Mouse (Mus musculus): ENCODE measurements around the gene Ctdsp2.

Ctdsp2 gene

GRCm38 (mm10) chr10:126963821-126964220 is 14.7 kb upstream of the Ctdsp2 start:
- no peak for DNase-seq

- peak; percentile 56 for DNase-seq
Observed at GRCm38 (mm10) chr10:126971363-126972050, 7.0 kb upstream of the Ctdsp2 start.

DNA sequence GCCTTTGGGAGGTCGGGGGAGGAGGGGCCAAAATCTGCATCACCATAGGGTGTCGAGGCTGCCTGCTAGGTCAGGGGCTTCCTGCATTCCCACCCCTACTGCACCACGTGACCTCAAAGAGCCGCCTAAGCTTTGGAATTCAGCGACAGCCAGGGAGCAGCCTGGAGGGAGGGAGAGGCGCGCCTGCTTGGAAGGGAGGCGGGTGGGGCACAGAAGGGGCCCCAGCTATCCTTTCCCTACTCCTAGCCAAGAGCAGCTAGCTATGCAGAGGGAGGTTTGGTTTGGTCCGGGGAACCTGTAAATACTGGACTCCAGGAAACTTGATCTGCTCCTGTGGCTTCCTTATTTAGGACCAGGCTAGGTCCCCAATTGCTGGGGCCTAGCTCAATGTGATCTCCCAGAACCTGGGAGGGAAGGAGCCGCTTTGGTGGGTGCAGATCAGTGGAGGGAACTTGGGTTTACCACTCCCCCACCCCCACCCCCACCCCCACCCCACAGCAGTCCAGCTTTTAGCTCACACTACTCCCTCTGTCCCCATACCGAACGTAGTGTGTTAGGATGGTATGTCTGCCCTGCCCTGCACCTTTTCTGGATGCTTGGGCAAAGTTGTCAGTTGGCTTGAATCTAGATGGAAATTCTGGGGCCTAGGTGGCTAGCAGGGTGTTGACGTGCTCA is 6.3 kb upstream of the Ctdsp2 start:
- peak; percentile 90 for DNase-seq

DNA sequence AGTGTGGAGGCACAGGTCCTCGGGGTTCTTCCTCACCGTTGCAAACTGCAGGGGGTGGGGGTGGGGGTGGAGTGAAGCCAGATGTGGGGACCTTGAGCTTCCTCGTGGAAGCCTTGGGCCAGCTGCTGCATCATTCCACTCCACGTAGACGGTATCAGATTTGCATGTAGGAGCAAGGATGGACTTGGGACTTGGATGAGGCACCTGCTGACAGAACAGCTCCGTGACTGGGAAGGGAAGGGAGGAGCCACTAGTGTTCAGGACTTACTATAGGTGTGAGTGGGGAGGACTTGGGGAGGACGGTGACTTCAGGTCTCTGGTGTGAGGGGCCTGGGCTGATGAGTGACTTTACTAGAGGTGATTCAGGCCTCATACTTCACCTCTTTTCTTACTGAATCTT is 5.5 kb upstream of the Ctdsp2 start:
- no peak for DNase-seq

- no peak for DNase-seq
Observed at GRCm38 (mm10) chr10:126975706-126976105, 2.8 kb upstream of the Ctdsp2 start.

DNA sequence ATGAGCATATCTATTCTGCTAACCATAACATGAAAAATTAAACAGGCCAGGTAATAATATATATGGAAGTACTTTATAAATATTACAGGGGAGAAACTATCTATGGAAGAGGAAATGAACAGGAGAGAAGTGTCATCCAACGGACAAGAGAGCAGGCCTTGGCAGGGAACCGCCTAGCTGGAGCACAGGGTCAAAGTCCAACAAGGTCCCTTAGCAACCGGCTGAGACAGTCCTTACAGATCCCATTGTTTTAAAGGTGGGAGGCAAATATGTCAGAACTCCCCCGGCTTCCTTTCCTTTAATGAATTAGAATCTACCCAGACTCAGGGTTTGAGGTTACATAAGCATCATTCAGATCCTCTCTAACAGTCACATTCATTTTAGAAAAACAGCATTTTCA is 1.4 kb upstream of the Ctdsp2 start:
- no peak for DNase-seq

DNA sequence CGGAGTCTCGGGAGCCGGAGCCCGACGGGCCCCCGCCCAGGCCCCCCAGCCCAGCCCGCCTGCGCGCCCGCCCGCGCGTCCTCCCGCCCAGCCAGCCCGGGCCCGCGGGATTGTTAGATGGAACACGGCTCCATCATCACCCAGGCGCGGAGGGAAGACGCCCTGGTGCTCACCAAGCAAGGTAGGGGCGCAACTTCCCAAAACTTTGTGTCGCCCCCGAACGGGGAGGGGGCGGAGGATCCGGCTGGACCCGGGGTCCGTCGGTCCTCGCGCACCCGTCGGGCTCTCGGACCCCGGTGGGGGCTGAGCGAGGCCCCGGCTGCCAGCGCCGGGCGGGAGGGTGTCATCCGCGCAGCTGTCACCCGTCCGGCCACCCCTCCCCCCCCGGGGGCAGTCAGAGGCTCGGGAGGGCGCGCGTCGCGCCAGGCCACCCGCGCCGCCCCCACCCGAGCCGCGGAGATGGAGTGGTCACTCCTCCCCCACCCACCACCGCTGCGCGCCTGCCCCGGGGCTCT is 661 bp downstream of the Ctdsp2 start:
- DNase-seq = peak; percentile 66

DNA sequence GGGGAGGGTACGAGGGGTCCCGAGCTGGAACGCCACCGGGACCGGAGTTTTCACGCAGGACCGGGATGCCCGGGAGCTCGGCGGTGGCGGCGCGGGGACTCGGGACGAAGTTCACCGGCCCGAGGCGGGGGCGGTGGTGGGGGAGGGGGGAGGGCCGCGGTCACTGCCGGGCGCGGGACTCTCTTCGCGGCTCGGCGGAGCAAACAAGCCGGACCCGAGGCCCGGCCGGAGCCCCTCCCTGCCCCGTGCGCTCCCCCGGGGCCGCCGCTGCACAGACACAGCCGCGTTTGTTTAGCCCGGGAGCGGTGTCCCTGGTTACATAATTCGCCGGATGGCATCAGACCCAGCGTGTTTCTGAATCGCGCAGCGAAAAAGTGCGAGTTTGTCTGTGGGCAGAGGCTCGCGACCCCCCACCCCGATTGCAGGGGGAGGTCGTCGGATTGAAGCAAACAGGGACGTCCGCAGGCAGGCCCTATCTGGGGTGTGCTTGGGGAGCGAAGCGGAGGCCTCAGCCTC is 1.2 kb downstream of the Ctdsp2 start:
- DNase-seq = peak; percentile 73

DNA sequence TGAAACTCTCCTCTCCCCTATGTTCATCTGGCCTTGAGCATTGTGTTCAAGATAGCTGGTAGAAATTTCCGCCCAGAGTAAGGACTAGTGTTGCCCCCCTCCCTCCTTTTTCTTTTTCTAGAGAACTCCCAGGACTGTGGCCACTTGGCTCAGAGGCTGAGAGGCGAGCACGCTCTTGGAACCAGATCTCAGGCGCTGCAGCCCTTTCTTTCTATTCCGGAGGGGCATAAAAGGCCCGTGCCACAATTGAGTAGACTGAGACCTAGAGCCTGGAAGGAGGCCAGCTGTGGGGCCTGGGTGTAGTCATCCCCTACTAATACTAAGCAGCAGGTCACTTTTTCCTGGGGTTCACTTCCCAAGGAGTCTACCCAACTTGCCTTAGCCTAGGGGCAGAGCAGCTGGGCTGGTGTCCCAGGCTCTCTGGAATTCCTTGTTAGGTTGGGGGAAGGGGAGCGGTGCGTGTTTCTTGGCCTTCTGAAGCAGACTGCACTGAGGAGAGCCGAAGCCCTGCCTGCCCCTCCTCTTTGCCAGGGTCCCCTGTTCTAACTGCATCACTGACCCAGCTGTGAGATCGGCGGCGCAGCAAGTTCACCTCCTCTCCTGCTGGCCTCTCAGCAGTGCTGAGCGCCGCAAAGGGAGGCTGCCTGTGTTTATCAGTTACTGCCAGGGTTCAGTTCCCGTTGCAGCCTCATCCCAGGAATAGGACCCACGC is 1.9 kb downstream of the Ctdsp2 start:
- DNase-seq = peak; percentile 71

DNA sequence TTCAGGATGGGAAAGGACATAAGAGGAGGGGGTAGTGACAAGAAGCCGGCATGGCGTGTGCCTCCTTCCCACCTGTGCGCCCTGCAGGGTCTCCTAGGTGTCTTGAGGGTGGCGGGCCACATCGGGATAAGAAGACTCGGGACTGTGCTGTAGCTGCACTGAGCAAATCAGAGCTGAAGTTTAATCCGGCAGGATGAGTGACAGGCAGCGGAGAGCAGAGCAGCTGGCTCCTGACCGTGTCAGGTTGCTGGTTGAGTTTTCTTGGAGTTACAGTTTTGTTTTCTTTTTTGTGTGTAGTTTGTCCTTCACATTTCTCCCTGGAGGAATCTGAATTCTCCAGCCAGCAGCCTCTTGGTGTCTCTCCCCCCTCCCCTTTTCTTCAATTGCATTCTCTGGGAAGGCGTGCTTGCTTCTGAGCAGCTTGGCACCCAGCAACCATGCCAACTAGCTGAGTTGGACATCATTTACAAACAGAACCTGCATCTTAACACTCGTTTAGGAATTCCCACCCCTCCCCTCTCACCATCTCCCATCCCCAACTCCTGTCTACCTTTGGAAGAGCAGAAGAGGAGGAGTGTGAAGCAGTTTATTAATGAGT is 2.5 kb downstream of the Ctdsp2 start:
- peak; percentile 46 for DNase-seq

DNA sequence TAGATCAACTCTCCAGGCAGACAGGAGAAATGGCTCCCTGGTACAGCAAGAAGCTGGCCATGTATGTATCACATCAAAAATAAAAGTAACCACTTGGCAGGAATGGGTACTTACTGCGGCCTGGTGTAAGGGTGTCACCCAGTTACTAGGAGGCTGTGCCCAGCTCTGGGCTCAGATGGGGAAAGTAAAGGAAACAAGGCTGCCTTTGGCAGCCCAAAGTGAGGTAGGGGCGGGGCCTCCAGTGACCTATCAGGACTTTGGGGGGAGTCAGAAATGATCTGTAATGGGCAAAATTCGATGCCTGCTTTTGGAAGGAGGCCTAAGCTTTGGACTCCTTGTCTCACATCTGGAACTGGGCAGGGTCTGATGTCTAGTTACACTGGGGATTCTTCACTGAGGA is 3.2 kb downstream of the Ctdsp2 start:
- peak; percentile 29 for DNase-seq

DNA sequence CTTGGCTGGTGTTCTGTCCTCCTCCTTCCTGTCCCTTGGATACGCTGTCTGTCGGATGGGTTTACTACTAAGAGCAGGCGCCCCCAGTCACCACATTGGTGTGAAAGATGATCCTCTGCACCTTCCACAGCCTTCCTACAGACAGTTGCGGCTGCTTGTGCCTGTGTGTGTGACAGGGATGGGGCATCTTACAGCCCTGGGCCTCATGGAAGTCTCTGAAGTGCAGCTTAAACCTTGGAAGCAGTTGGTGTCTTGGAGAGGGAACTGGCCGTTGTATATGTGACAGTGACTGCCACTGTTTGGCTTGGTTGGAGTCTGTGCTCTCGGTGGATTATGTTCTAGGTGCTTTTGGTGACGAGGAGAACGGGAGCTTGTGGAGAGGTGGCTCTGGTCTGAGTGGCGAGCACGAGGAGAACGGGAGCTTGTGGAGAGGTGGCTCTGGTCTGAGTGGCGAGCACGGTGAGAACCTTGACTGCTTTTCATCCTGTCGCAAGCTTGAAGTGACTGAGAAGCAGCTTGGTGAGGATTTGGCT is 4.7 kb downstream of the Ctdsp2 start:
- no peak for DNase-seq

- DNase-seq = no peak
Observed at GRCm38 (mm10) chr10:126984189-126985004, 5.9 kb downstream of the Ctdsp2 start.

- DNase-seq = no peak
Observed at GRCm38 (mm10) chr10:126985127-126985526, 6.6 kb downstream of the Ctdsp2 start.

DNA sequence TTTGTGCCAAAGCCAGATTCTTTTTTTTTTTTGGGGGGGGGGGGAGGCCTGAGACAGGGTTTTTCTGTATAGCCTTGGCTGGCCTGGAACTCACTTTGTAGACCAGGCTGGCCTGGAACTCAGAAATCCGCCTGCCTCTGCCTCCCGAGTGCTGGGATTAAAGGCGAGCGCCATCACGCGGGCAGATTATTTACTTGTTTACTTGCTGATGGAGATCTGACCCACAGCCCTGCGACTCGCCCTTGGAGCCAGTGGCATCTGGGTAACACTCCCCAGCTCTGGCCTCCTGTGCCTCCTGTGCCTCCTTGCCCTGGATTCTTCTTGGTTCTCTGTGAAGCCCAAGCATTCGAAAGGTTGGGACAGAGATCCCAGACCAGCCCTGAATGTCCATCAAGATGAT is 7.1 kb downstream of the Ctdsp2 start:
- no peak for DNase-seq

- peak; percentile 41 for DNase-seq
Observed at GRCm38 (mm10) chr10:126986541-126986961, 8.0 kb downstream of the Ctdsp2 start.

DNA sequence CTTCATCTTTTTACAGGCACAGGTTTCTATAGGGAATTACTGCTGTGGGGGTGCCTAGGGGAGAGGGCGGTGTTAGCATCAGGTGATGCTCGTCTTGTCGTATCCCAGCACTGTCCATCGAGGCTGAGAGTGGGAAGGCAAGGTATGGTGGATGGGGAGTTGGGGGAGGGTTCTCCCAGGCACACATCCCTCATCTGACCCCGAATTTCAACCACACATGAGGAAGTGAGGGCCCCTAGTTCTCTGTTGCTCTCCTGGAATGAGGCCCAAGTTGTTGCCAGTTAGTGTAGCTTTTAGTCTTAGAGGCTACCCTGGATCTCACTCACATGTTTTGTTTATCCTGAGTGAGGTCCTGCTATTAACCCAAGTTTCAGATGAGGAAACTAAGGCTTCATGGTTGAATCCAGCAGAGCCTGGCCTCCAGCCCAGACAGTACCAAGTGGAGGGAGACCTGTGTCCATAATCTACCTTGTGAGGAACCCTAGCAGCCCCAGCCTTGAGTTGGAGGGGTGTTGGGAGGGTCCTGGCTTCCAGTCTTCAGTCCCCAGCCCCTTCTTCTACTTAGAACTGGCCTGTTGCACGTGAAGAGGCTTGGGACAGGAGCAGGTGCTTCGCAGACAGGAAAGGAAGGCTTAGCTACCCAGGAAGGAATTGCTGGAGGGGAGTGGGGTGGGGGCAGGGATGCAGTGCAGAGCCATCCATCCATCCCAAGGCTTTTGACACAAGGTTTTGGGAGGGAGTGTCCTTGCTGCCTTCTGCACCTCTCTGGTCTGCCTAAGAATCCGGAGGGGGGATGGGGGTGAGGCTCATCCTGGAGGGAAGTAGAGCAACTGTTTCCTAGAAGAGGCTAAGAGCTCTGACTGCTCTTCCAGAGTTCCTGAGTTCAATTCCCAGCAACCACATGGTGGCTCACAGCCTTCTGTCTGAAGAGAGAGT is 8.9 kb downstream of the Ctdsp2 start:
- no peak for DNase-seq

- no peak for DNase-seq
Observed at GRCm38 (mm10) chr10:126988513-126989165, 10.1 kb downstream of the Ctdsp2 start.

- DNase-seq = peak; percentile 86
Observed at GRCm38 (mm10) chr10:126990313-126991056, 12.0 kb downstream of the Ctdsp2 start.
